Mouse (Mus musculus): ENCODE data around the gene Zmynd8. TPM values are rescaled to one million over a fixed set of nuclear protein-coding genes. Genes with fewer than 3 reads are reported as not detected.

Gene Zmynd8
- total and polyA plus RNA-seq, 3 experiments: 54.5 to 153 (median 82.4) TPM

DNA sequence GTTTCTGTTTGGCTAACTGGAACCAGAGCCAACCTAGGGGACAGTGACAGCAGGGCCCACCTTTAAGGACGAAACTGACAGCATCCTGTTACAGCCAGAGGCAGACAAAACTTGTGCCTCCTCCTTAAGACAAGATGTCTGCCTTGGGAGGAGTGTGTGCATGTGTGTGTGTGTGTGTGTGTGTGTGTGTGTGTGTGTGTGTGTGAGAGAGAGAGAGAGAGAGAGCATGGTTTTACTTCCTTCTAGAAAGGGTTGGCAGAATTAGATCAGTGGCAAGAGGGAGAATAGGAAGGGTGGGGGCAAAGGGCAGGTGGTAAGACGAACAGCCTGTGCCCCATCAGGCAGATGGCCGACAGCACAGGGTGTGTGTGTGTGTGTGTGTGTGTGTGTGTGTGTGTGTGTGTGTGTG, 10.0 kb downstream of the Zmynd8 start:
- peak; percentile 1; the same call in 1 of the 2 replicates for ATAC-seq (ENCODE audit: extremely low read depth, insufficient number of reproducible peaks, low FRiP score, poor library complexity, severe bottlenecking)
- Histone ChIP-seq H3K4me3 (ENCODE audit: low read depth, low read length) (peak overlapping the region; percentile 63; the same call in 1 of the 2 replicates), H3K9me3 (replicated peaks) (no peaks in the 10 kb centered on the region), H3K27me3 (ENCODE audit: insufficient read depth, low read length) (no peaks in the 10 kb centered on the region), H3K36me3 (replicated peaks) (no peaks in the 10 kb centered on the region), H3K4me1 (ENCODE audit: insufficient read depth, low read depth, low read length) (peaks cover 77% of the 10 kb centered on the region)
- peak; percentile 40 for DNase-seq (ENCODE audit: low spot score)
- TF ChIP-seq GATA1 (IDR thresholded peaks at IDR 0.05; ENCODE audit: borderline replicate concordance, low read length) (no peak), TAL1 (conservative IDR thresholded peaks at IDR 0.05; ENCODE audit: low read depth, low read length) (no peak), CTCF (IDR thresholded peaks at IDR 0.05; ENCODE audit: low read depth, low read length) (no peak), GATA2 (IDR thresholded peaks at IDR 0.05; ENCODE audit: borderline replicate concordance, low read depth, low read length) (no peak)

DNA sequence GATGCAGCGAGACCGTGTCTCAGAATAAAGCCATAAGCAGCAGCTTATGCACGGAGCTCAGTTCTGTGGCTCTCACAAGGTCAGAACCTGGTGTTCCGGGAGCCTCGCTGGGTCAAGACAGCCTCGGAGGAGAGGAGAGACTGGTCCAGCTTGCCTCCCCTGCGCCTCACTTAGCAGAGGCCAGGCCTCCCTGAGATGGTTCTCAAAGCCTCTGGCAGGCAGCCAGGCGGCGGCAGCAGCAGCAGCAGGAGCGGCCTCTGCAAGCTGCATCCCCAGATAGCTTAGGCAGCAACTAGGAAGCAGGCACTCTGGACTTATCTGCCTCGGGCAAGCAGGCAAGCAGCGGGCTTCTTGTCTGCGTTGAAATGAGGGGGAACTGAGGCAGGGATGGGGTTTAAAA, 10.4 kb downstream of the Zmynd8 start:
- Histone ChIP-seq H3K4me1 (ENCODE audit: insufficient read depth, low read depth, low read length) (peaks cover 80% of the 10 kb centered on the region), H3K36me3 (replicated peaks) (no peaks in the 10 kb centered on the region), H3K27me3 (ENCODE audit: insufficient read depth, low read length) (no peaks in the 10 kb centered on the region), H3K9me3 (replicated peaks) (no peaks in the 10 kb centered on the region), H3K4me3 (ENCODE audit: low read depth, low read length) (peak overlapping the region; percentile 63; the same call in 1 of the 2 replicates)
- DNase-seq (ENCODE audit: low spot score) (peak; percentile 70), ATAC-seq (ENCODE audit: extremely low read depth, insufficient number of reproducible peaks, low FRiP score, poor library complexity, severe bottlenecking) (peak; percentile 62)
- TF ChIP-seq TAL1 (conservative IDR thresholded peaks at IDR 0.05; ENCODE audit: low read depth, low read length): peak; percentile 86
- no peak for TF ChIP-seq GATA2 (IDR thresholded peaks at IDR 0.05; ENCODE audit: borderline replicate concordance, low read depth, low read length)

DNA sequence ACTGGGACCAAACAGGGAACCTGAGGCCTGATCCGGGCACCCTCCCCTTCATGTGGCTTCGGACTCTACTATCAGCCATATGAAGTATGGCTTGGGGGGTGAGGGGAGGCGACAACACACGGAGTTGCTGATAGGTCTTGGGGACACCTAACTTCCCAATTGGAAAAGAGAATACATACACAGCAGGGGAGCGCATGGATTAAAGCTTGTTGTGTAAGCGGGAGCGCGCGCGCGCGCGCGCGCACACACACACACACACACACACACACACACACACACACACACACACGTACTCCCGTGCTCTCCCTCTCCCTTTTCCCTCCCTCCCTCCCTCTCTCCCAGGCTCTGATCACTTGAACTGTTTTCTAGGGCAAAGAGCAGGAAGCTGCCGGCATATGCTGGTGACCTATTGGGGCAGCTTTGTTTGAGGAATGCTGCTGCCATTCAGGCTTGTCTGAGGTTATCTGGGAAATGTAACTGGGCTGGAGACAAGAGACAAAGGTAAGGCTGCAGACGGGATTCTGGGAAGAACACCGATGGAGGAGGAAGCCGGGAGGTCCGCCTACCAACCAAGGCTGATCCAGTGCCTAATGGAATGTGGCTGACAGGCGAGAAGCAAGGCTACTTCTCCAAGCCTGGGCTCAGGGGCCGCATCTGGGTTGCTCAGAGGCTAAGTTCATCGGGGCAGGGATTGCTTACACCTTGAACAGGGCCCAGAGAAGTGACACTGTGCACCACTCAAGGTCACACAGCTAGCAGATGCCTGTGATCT, 11.8 kb downstream of the Zmynd8 start:
- H3K9me3 ChIP-seq (replicated peaks): no peaks in the 10 kb centered on the region
- no peak for DNase-seq (ENCODE audit: low spot score)

DNA sequence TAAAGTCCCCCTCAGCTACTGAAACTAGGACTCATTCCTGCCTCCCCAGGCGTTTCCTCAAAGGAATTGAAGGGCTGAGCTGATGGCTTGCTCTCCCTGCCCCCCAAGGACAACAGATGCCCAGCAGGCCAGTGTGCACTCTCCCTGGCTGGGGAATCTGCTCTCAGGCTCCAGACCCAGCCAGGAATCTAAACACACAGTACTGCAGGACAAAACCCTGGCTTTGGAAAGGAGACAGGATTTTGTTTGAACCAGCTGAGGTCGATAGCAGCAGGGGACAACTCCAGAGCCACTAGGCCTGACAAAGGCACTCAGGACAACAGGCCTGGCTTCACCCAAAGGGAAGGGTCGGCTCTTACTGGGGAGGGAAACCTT, 12.3 kb downstream of the Zmynd8 start:
- H3K36me3 ChIP-seq (replicated peaks): peaks cover 17% of the 10 kb centered on the region

More for the DNA sequence above, 11.8 kb downstream of the Zmynd8 start:
- H3K4me3 ChIP-seq (ENCODE audit: low read depth, low read length): peak overlapping the region; percentile 41; the same call in 1 of the 2 replicates
- no peak for ATAC-seq (ENCODE audit: extremely low read depth, insufficient number of reproducible peaks, low FRiP score, poor library complexity, severe bottlenecking)
- TF ChIP-seq CTCF (IDR thresholded peaks at IDR 0.05; ENCODE audit: low read depth, low read length) (no peak), TAL1 (conservative IDR thresholded peaks at IDR 0.05; ENCODE audit: low read depth, low read length) (no peak)
- H3K27me3 ChIP-seq (ENCODE audit: insufficient read depth, low read length): no peaks in the 10 kb centered on the region
- peaks cover 11% of the 10 kb centered on the region for H3K36me3 ChIP-seq (replicated peaks)
- H3K4me1 ChIP-seq (ENCODE audit: insufficient read depth, low read depth, low read length): peaks cover 82% of the 10 kb centered on the region

DNA sequence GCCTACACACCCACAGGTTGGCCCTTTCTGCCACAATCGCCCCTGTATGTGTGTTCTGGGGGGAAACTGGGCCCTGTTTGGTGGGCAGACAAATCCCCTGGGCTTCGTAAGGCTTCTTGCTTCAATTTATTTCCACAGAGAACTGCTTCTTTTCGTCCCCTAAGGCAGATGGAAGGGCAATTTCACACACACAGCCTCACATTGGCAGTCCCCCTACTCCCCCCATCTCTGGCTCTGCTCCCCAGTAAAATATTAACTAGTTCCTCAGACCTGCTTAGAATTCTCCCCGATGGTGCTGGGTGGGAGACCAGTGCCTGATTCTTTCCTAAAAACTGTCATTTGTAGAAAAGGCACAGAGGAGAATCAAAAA, 12.9 kb downstream of the Zmynd8 start:
- H3K27me3 ChIP-seq (ENCODE audit: insufficient read depth, low read length): no peaks in the 10 kb centered on the region
- H3K4me1 ChIP-seq (ENCODE audit: insufficient read depth, low read depth, low read length): peaks cover 91% of the 10 kb centered on the region
- TF ChIP-seq POLR2AphosphoS5 (IDR thresholded peaks at IDR 0.05; ENCODE audit: insufficient replicate concordance, low read depth, low read length) (no peak), TAL1 (conservative IDR thresholded peaks at IDR 0.05; ENCODE audit: low read depth, low read length) (no peak), GATA1 (IDR thresholded peaks at IDR 0.05; ENCODE audit: borderline replicate concordance, low read length) (no peak), CTCF (IDR thresholded peaks at IDR 0.05; ENCODE audit: low read depth, low read length) (no peak), GATA2 (IDR thresholded peaks at IDR 0.05; ENCODE audit: borderline replicate concordance, low read depth, low read length) (no peak)
- DNase-seq (ENCODE audit: low spot score): no peak
- no peak for ATAC-seq (ENCODE audit: extremely low read depth, insufficient number of reproducible peaks, low FRiP score, poor library complexity, severe bottlenecking)
- H3K4me3 ChIP-seq (ENCODE audit: low read depth, low read length): peak overlapping the region; percentile 54; the same call in 1 of the 2 replicates
- no peaks in the 10 kb centered on the region for H3K9me3 ChIP-seq (replicated peaks)
- peaks cover 20% of the 10 kb centered on the region for H3K36me3 ChIP-seq (replicated peaks)

More for the DNA sequence above, 12.3 kb downstream of the Zmynd8 start:
- Histone ChIP-seq H3K4me1 (ENCODE audit: insufficient read depth, low read depth, low read length) (peaks cover 86% of the 10 kb centered on the region), H3K27me3 (ENCODE audit: insufficient read depth, low read length) (no peaks in the 10 kb centered on the region), H3K9me3 (replicated peaks) (no peaks in the 10 kb centered on the region), H3K4me3 (ENCODE audit: low read depth, low read length) (peak overlapping the region; percentile 4; the same call in 1 of the 2 replicates)
- no peak for DNase-seq (ENCODE audit: low spot score)
- no peak for ATAC-seq (ENCODE audit: extremely low read depth, insufficient number of reproducible peaks, low FRiP score, poor library complexity, severe bottlenecking)
- TF ChIP-seq GATA2 (IDR thresholded peaks at IDR 0.05; ENCODE audit: borderline replicate concordance, low read depth, low read length) (no peak), GATA1 (IDR thresholded peaks at IDR 0.05; ENCODE audit: borderline replicate concordance, low read length) (no peak), POLR2AphosphoS5 (IDR thresholded peaks at IDR 0.05; ENCODE audit: insufficient replicate concordance, low read depth, low read length) (no peak), CTCF (IDR thresholded peaks at IDR 0.05; ENCODE audit: low read depth, low read length) (no peak), TAL1 (conservative IDR thresholded peaks at IDR 0.05; ENCODE audit: low read depth, low read length) (no peak)

DNA sequence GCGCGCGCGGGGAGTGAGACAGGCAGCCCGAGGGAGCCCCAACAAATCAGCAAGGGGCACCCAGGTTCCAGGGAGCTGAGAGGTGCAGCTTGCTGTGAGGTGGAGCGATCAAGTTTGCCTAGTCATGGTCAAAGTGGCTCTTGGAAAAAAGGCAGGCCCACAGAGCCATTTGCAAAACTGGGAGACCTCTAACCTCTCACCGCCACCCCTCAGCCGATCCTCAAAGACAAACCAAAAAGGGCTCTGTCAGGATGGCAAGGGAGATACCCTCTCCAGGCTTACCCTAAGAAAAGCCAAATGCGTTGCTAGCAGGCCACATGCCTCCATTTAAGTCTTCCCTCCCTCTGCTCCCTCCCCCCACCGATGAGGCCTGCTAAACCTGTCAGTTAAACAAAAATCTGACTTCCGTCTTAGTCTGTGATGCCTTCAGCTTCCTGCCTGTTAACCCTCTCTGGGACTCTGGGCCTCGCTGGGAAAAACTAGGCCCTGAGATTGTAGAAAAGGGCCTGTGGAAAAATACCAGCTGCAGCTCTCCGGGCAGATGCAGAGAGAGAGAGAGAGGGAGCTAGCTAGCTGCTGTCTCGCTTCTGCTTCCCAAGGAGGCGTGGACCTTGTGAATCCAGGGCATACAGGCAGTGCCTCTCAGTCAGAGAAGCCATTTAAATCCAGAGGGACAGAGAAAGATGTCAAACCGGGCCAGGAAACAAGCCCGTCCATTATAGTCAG, 13.4 kb downstream of the Zmynd8 start:
- peak; percentile 81 for DNase-seq (ENCODE audit: low spot score)
- Histone ChIP-seq H3K4me1 (ENCODE audit: insufficient read depth, low read depth, low read length) (peaks cover 94% of the 10 kb centered on the region), H3K9me3 (replicated peaks) (no peaks in the 10 kb centered on the region), H3K36me3 (replicated peaks) (peaks cover 24% of the 10 kb centered on the region), H3K27me3 (ENCODE audit: insufficient read depth, low read length) (no peaks in the 10 kb centered on the region), H3K4me3 (ENCODE audit: low read depth, low read length) (peak overlapping the region; percentile 54; the same call in 1 of the 2 replicates)
- TF ChIP-seq POLR2AphosphoS5 (IDR thresholded peaks at IDR 0.05; ENCODE audit: insufficient replicate concordance, low read depth, low read length): peak; percentile 74; the same call in 1 of the 2 replicates
- no peak for TF ChIP-seq CTCF (IDR thresholded peaks at IDR 0.05; ENCODE audit: low read depth, low read length)
- ATAC-seq (ENCODE audit: extremely low read depth, insufficient number of reproducible peaks, low FRiP score, poor library complexity, severe bottlenecking): peak; percentile 62

Measured in G1E (cell line).